Mouse (Mus musculus): ENCODE data around the gene Pign.

Gene Pign

GRCm38 (mm10) chr1:105663171-105663961, at the start of gene Pign, which contains the start of gene Relch:
Gene Pign, minus strand, starts transcription at chr1:105663677.
Gene Relch, plus strand, starts transcription at chr1:105663861.
- DNase-seq: peak; percentile 99

GRCm38 (mm10) chr1:105712822-105713221, 49.3 kb upstream of the Pign start:
- DNase-seq: no peak

- peak; percentile 40 for DNase-seq
These were observed 47.8 kb upstream of the Pign start for GRCm38 (mm10) chr1:105711227-105711626.

- DNase-seq: no peak
These were observed 45.9 kb upstream of the Pign start for GRCm38 (mm10) chr1:105709415-105709814.

GRCm38 (mm10) chr1:105700984-105701530, 37.6 kb upstream of the Pign start:
- DNase-seq: no peak

- no peak for DNase-seq
These were observed 32.1 kb upstream of the Pign start for GRCm38 (mm10) chr1:105695581-105695980.

- DNase-seq: no peak
These were observed 22.0 kb upstream of the Pign start for GRCm38 (mm10) chr1:105685501-105685900.

DNA sequence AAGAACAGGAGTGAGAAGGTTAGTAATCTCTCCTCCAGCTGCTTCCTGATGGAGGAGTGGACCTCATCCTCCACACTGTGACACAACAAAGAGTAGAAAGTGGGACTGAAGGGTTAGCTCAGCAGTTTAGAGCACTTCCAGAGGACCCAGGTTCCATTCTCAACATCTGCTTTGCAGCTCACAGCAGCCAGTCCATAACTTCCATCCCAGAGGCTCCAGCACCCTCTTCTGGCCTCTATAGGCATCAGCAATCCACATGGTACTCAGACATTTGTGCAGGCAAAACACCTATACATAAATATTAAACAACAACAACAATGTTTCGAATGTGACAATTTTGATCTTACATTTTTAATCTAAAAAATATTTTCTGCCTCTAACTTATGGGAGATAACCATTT, 17.1 kb upstream of the Pign start:
- peak; percentile 49 for DNase-seq

DNA sequence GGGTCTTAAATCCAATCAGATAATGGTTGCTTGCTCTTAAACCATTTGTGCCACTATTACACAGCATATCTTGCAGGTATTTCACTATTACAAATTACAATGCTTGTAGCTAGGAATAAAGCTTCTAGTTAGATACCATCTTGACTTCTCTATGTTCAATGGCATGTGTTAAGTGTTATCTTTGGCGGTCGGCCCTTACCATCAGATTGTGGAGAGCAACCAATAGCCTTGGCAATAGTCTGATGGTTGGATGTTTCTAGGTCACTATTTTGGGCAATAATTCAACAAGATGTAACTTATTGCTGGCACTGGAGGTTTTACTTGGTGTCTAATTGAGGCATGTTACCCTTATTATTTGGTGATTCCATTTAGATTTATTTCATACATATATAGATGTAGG, 11.3 kb upstream of the Pign start:
- peak; percentile 47 for DNase-seq

GRCm38 (mm10) chr1:105669700-105670099, 6.2 kb upstream of the Pign start:
- DNase-seq: no peak

DNA sequence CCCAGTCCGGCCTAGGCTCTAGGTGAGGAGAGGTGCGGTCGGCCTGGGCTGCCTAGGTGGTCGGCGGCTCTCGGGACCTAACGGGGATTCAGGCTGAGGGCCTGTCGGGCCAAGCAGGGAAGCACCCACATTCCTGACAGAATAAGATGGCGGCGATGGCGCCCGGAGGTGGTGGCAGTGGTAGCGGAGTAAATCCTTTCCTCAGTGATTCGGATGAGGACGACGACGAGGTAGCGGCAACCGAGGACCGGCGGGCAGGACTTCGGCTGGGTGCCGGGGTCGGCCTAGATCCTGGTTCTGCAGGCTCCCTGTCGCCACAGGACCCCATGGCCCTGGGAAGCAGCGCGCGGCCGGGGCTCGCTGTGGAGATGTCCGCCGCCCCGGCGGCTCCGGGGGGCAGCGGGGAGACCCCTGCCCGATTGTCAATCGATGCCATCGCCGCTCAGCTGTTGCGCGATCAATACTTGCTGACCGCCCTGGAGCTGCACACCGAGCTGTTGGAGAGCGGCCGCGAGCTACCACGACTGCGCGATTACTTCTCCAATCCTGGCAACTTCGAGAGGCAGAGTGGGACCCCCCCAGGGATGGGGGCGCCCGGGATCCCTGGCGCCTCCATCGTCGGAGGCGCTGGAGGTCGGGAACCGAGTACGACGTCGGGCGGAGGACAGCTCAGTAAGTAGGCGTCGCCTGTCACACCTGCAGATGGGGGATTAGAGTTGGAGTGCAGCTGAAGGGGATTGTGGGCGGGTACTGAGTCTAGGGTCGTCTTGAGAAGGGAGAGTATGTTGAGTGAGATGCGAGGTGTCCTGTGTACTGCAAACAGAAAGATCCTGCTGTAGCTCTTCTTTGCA, 710 bp upstream of the Pign start:
- DNase-seq: no peak

DNA sequence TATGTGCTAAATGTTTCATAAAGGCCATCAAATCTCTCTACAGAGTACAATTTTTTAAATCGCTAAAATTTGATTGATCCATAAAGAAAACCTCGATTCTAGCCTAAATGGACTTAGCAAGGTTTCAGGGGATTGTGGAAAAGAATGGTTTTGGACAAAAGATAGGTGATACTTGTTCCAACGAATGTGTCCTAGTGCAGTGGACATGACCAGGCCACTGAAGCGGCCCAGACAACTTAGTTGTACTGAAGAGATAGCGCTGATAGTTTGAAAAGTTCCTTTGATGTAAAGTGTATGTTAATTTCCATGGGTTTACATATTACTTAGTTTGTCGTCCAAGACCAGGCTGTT, 682 bp downstream of the Pign start:
- no peak for DNase-seq

GRCm38 (mm10) chr1:105660015-105660414, 3.5 kb downstream of the Pign start:
- DNase-seq: peak; percentile 80

GRCm38 (mm10) chr1:105653981-105654380, 9.5 kb downstream of the Pign start:
- no peak for DNase-seq

- no peak for DNase-seq
These were observed 12.8 kb downstream of the Pign start for GRCm38 (mm10) chr1:105650650-105651049.

DNA sequence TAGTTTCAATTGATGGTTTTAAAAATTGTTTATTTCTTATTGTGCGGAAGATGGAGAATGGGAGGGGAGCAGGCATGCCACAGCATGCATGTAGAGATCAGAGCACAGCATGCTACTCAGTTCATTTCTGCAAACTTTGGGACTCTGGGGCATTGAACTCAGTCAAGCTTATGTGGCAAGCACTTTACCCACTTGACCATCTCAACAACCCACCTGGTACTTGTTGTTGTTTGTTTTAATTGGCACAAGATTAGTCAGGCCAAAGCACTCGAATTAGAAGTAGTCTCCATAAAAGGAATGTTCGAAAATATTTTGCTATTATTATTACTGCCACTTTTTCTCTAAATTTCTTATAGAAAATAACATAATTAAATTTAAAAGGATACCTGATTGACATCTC, 19.4 kb downstream of the Pign start:
- DNase-seq: no peak

DNA sequence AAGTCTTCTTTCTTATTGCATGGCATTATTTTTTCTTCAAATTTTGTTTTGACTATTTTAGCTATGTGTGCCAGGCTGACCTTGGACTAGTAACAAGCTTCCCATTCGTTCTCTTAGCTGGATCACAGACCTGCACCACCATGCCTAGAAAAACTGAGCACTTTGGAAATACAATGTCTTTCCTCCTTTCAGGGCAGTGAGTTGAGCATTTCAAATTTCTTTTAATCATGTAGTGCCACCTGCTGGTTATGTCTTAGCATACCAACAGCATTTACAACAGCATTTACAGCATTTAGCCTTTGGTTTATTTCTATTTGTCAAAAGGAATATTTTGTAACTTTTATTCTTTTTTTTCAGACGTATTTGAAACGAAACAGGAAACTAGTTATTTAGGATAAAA, 33.0 kb downstream of the Pign start:
- peak; percentile 49 for DNase-seq

GRCm38 (mm10) chr1:105589673-105590072, 73.8 kb downstream of the Pign start:
- no peak for DNase-seq

- DNase-seq: peak; percentile 6
These were observed 74.8 kb downstream of the Pign start for GRCm38 (mm10) chr1:105588697-105589096.

- DNase-seq: no peak
These were observed 80.7 kb downstream of the Pign start for GRCm38 (mm10) chr1:105582800-105583199.

DNA sequence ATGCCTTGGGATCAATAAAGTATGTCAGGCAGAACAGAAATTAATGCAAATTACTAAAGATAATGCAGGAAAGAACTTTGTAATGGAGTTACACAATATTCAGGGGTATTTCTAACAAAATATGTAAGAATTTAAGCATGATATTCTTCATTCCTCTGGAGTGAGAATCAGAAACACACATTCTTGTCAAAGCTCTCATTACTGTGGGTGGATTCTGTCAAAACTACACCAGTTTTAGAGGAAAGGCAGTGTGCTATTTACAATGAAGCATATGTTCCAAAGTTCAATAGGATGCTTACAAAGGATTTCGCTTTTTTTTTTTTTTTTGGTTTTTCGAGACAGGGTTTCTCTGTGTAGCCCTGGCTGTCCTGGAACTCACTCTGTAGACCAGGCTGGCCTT, 82.6 kb downstream of the Pign start:
- DNase-seq: no peak

GRCm38 (mm10) chr1:105566051-105566450, 97.4 kb downstream of the Pign start:
- no peak for DNase-seq

DNA sequence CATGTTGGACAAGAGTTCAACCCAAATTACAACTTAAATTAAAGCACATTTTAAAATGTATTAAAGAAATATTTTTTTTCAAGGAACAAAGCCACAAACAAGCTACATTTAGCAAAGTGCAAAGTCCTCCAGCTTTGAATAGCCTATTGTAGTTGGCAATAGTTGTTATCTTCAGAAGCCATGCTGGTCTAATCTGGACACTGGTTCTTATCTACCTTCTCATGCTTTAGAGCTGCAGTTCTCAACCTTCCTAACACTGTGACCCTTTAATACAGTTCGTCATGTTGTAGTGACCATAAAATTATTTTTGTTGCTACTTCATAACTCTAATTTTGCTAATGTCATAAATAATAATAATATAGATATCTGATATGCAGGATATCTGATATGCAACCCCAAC, 99.2 kb downstream of the Pign start:
- DNase-seq: no peak

DNA sequence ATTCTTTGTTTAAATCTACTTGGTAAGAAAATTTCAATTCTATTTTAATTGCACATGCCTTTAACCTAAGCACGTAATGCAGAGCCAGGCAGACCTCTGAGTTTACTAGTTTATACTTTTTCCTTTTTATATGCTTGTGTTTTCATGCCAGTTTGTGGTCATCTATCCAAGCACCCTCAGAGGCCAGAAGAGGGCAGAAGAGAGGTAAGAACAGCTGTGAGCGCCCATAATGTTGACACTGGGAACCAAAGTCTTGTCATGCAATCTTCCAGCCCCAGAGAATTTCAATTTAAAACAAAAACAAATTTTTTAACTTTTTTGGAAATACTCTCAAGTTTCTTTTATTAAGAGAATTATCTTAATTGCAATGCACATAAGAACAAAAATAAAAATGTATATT, 99.7 kb downstream of the Pign start:
- DNase-seq: no peak

Measured in kidney, adult 9 months (tissue).